Mouse (Mus musculus) spleen, postnatal 36 days (tissue): ENCODE results near the gene Fam207a.

Source experiments
- DNase-seq, 2 experiments: peaks; one replicate each; pipeline ENCODE4 v3.0.0; 2022; ENCODE audit warnings: low spot score in 2 of 2, mixed read lengths in 1 of 2

Gene Fam207a

GRCm38 (mm10) chr10:77515385-77516348 is at the start of gene Fam207a:
Fam207a (minus strand) TSS chr10:77515785.
- DNase-seq = peak; percentile 95

- no peak for DNase-seq
These were observed 49.4 kb upstream of the Fam207a start for GRCm38 (mm10) chr10:77565005-77565404.

- DNase-seq = no peak
These were observed 45.9 kb upstream of the Fam207a start for GRCm38 (mm10) chr10:77561508-77561907.

GRCm38 (mm10) chr10:77560830-77561229 is 45.2 kb upstream of the Fam207a start:
- no peak for DNase-seq

GRCm38 (mm10) chr10:77560090-77560489 is 44.5 kb upstream of the Fam207a start:
- DNase-seq = no peak

- DNase-seq = no peak
These were observed 42.1 kb upstream of the Fam207a start for GRCm38 (mm10) chr10:77557641-77558040.

GRCm38 (mm10) chr10:77556631-77557030 is 41.0 kb upstream of the Fam207a start:
- no peak for DNase-seq

- no peak for DNase-seq
These were observed 39.3 kb upstream of the Fam207a start for GRCm38 (mm10) chr10:77554918-77555317.

GRCm38 (mm10) chr10:77553285-77553684 is 37.7 kb upstream of the Fam207a start:
- no peak for DNase-seq

GRCm38 (mm10) chr10:77552162-77552561 is 36.6 kb upstream of the Fam207a start:
- DNase-seq = no peak

GRCm38 (mm10) chr10:77550874-77551273 is 35.3 kb upstream of the Fam207a start:
- peak; percentile 29 to 50 for DNase-seq

GRCm38 (mm10) chr10:77548576-77548975 is 33.0 kb upstream of the Fam207a start:
- DNase-seq = no peak

GRCm38 (mm10) chr10:77544916-77545315 is 29.3 kb upstream of the Fam207a start:
- no peak for DNase-seq

- DNase-seq = no peak
These were observed 27.6 kb upstream of the Fam207a start for GRCm38 (mm10) chr10:77543226-77543625.

GRCm38 (mm10) chr10:77541864-77542666 is 26.5 kb upstream of the Fam207a start:
- DNase-seq = no peak

- DNase-seq = no peak
These were observed 25.1 kb upstream of the Fam207a start for GRCm38 (mm10) chr10:77540576-77541102.

GRCm38 (mm10) chr10:77539320-77539945 is 23.8 kb upstream of the Fam207a start:
- DNase-seq = no peak

- no peak for DNase-seq
These were observed 21.9 kb upstream of the Fam207a start for GRCm38 (mm10) chr10:77537215-77538209.

- no peak for DNase-seq
These were observed 21.1 kb upstream of the Fam207a start for GRCm38 (mm10) chr10:77536727-77537126.

GRCm38 (mm10) chr10:77532020-77532413 is 16.4 kb upstream of the Fam207a start:
- DNase-seq = no peak
